Mouse (Mus musculus) brain, embryonic 14.5 days (tissue): ENCODE data around the gene Rtbdn. TPM values are rescaled to one million over a fixed set of nuclear protein-coding genes. Genes with fewer than 3 reads are reported as not detected.
A peak's percentile ranks its signal among the peaks of the same experiment; 100 is the strongest.

Experiments used
- DNase-seq: peaks from one replicate; pipeline ENCODE4 v3.0.0-alpha.2; 2011; ENCODE audit warnings: low read depth
- CTCF ChIP-seq: fragments of 200-500 bp; IDR thresholded peaks from 2 replicates; pipeline ENCODE4 v1.5.1; 2012; ENCODE audit warnings: inconsistent platforms, mild to moderate bottlenecking, moderate library complexity, borderline replicate concordance; ENCODE audit not compliant: insufficient read depth, insufficient read length; ENCODE audit errors: extremely low read depth
- POLR2A ChIP-seq: fragments of 200-500 bp; IDR thresholded peaks from 2 replicates; pipeline ENCODE4 v1.6.1; 2012; ENCODE audit warnings: mild to moderate bottlenecking, inconsistent platforms, borderline replicate concordance; ENCODE audit not compliant: poor library complexity, insufficient read depth, insufficient read length, severe bottlenecking; ENCODE audit errors: extremely low read depth
- polyA plus RNA-seq: library from polyadenylated mRNA; depleted of rRNA; stranded (reverse); fragments of >200 nt; gene quantifications from 2 replicates; pipeline ENCODE4 v1.2.3, GENCODE M21; 2012

The Rtbdn gene
- polyA plus RNA-seq, 1 experiment = 7.6 TPM

DNA sequence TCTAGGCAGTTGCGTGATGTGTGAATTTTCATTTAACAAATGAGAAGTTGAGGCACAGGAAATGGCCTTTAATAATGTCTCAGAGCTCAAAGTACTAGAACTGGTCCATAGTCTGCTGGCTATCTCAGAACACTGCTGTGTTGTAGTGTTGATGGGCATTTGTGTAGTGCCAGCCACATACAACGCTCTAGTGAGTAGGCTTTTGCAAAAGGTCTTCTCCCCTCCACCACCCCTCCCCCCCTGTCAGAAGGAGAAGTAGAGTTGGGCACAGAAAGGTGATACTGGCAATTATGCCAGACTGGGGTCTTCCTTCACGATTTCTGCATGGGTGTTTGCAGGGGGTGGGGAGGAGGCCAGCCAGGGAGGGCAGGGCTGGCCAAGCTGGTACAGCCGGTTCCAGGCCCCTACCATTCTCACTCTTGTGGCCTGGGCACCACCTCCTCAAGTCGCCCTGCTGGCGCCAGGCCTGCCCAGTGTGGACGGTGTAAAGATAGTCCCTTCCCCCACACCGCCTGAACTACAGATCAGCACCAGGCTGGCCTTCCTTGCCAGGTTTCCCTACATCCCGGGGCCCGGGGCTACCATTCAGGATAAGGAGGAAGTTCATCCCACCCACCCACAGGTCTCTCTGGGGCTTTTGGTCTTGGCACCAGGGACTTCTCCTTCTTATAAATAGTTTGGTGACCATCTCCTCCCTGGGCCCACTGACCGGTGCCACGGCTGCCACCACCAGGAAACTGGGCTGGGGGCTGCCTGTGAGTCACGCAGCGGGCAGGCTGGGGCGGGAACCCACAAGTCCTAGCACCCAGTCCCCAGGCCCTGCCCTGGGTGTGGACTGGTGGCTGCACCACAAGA lies 35.1 kb downstream of the Rtbdn start:
- TF ChIP-seq CTCF (no peak), POLR2A (no peak)
- DNase-seq = no peak

DNA sequence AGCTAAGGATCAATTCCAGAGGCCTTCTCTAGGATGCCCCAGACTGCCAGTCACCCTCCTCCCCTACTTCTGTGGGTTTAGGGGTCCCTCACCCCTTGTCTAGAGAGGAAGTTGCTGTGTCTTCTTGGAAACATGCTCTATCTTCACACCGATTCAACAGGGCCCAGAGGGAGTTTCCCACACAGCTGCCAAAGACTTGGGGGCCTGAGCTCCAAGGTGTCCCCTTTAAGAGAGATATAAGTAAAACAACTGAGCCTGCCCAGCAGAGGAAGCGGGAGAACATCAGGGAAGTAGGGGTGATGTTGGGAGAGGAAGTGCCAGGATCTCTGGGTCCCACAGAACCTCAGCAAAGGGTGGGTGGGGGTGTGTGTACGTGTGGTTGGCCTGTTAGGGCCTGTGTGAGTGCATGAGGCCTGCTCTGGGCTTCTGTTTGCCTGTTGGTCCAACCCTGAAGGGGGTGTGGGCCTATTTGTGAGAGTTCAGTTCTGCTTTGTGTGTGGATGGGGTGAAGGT lies 35.8 kb downstream of the Rtbdn start:
- TF ChIP-seq CTCF (no peak), POLR2A (no peak)
- no peak for DNase-seq

DNA sequence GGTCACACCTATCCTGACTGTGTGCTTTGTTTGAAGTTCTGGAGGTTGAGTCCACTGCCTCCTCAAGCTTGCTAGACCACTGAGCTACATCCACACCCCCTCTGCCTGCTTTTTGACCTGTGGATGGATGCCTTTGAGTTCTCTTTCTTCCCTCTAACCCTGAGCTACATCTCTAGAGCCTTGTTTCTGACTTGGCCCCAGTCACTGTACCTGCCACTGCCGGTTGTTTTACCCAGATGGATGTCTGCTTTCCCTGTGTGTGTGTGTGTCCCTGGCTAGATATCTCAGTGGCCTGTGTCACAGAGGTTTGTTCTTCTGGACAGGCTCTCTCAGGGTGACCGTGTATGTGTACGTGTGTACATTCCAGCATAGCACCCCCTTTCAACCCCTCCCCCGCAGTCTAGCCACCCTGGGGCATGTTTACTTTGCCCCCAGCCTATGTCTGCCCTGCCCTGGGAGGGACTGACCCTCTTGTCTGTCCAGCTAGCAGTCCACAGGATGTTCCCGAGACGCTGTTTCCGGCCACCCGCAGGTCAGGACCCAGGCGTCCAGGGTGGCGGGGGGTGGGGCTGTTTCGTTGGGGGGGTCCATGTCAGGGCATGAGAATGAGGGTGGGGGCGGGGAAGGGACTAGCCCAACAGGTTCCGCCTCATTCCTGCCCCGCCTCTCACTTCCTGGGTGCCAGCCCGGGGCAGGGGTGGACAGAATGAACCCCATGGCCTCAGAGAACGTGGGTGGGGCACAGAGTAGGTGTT lies 37.7 kb downstream of the Rtbdn start:
- DNase-seq = no peak
- TF ChIP-seq POLR2A (no peak), CTCF (no peak)

DNA sequence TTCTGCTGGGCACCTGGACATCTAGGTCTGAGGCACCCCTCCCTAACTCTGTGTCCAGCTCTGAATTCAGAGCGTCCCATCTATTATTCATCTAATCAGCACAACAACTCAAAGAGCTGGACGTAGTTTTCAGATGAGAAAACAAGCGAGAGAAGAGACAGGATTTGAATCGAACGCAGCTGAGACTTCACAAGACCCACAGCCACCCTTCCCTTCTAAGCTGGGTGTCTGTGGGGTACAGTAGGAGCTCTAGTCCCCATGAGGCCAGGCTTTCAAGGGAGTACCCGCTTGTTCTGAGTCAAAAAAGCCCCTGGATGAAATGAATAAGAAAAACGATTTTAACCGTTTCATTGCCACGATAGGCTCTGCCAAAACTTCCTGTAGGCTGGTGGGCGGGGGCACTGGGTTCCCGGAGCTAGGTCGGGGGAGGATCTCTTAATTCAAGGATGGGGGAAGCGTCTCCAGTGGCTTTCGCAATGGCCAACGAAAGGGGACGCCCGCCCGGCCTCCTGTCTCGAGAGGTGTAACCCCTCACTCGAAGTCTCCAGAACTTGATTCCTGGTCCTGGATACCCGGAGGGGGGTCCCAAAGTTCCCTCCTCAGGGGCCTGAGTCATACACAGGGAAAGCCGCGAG lies 38.4 kb downstream of the Rtbdn start:
- TF ChIP-seq CTCF = no peak
- TF ChIP-seq POLR2A = no peak
- DNase-seq = no peak

DNA sequence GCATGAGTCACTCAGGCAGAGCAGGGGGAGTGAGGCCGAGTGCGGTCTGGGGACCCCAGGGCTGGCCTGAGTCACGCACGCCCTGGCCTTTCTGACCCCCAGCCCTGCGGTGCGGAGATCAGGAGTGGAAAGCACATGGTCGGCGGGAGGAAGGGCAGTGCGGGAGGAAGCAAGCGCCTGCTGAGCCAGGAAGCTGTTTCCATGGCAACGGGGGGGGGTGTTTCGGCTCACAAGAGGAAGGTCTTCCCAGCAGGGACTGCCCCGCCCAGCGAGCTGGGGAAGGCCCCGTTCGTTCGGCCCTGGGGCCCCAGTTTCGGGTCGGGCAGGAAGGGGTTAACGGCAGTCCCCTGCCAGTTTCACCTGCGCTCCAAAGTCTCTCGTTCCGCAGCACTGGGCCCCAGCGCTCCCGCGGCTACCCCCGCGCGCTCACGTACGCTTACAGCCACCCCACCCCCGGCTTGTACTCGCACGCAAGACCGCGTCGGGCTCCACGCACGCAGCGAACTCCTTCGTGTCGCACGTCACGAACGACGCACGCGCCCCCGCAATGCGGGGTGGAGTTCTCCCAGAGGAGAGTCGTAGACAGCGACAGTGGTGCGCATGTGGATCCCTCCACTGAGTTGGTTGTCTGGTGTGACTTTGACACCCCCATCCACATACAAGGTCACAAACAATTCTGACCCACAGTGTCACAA lies 39.0 kb downstream of the Rtbdn start:
- DNase-seq = peak; percentile 93
- TF ChIP-seq CTCF = no peak
- TF ChIP-seq POLR2A = no peak

DNA sequence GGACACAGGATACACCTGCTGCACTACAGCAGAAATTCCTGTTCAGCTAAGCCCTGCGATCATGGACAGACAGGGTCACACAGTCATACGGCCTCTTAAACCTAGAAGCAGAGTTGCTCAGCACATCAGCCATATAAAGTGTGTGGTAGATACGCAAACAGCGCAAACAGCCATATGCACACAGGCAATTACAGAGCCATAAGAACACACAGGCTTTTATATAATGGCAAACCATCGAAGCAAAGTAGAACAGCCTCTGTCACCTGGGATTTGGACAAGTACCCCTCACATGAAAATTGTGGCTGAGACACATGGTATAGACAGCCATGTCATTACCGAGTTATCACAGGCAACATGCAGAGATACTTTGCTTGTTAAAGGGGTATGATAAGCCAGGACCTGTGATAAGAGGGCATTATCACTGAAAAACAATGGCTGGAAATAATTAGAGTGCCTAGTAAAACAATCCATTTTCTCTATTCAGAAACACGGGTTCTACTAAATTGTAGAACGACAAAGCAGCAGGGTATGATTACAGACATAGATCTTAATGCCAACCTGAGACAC lies 39.7 kb downstream of the Rtbdn start:
- no peak for TF ChIP-seq POLR2A
- TF ChIP-seq CTCF = no peak
- no peak for DNase-seq

DNA sequence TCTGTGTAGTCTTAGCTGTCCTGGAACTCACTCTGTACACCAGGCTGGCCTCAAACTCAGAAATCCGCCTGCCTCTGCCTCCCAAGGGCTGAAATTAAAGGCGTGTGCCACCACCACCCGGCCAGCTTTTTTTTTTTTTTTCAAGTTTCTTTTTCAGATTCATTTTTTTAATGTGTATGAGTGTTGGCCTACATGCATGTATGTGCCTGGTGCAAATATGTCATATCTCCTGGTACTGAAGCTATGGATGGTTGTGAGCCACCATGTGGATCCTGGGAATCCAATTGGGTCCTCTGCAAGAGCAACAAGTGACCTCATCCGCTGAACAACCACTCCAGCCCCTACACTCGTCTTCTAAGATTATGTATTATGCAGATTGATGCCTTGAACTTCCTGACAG lies 40.6 kb downstream of the Rtbdn start:
- no peak for DNase-seq
- TF ChIP-seq CTCF (no peak), POLR2A (no peak)

DNA sequence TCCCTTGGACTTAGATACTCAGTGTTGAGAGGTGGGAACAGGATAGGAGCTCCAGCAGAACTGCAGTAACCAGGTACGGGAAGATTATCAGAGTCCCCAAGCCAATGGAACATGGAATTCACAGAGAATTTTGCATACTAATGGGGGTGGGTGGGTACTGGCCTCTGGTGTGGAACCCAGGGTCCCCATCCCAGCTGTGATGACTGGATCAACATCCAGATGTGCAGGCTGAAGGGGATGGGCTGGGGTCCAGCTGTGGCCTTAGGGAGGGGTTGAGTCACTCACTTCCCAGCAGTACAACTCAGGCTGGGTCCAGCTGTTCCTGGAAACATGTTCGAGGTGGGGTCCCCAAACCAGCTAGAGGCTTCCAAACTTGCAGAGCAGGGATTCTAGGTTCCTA lies 41.1 kb downstream of the Rtbdn start:
- TF ChIP-seq POLR2A (no peak), CTCF (no peak)
- no peak for DNase-seq

DNA sequence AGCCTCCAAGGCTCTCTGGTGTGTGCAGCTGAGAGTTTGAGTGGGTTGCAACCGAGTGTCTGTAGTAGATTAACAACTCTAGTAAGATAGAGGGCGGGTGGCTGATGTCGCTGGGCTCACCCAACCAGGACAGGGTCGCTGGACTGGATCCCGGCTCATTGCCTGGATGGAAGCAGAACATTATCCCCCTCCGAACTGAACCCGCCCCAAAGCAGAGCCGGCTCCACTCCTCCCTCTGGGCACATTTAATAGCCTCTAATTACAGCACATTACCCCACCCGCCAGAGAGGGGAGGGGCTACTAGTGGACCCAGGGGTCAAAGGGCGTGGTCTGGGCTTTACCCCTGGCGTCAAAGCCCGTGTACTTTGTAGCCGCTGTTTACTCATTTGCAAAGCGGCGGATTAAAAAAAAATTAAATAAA lies 42.5 kb downstream of the Rtbdn start:
- TF ChIP-seq CTCF (no peak), POLR2A (no peak)
- no peak for DNase-seq

DNA sequence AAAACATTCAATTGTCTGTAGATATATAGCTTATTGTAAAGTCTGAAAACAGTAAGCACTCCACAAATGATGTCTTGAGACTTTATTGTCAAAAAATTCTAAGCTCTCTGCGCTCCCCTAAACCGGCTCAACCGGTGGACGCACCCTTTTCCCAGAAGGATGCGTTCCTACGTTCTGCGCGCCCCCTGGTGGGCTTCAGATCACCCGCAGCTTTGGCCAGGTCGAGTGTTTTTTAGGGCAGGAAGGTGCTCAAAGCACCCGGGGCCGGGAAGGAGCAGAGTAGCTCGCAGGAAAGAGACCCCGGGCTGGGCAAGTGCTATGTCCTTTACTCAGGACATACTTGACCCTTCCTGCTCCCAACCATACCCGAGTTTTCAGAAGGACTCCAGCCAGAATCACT lies 43.0 kb downstream of the Rtbdn start:
- TF ChIP-seq CTCF (peak; percentile 90), POLR2A (0 out of 2 replicates have a peak, but pooled peaks have one; percentile 4)
- DNase-seq = peak; percentile 94

DNA sequence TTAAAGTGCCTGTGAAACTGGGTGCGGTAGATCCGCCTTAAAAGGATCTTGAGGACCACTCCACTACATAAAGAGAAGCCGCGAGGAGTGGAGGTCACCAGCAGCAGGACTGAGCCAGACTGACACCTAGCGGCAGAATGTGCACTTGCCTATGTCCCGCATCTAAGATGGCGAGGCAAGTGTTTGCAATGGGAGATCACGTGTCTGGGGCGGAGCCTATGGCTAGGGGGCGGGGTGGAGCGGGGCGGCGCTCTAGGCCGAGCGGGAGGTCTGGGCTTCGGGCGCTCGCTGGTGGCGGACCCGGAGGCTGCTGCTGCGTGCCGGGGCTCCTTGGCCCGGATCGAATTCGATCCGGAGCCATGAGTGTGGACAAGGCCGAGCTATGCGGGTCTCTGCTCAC lies 43.6 kb downstream of the Rtbdn start, which contains the start of gene Hook2:
Gene Hook2 (plus strand): TSS at position 255 of the 400 bp plus-strand sequence.
- TF ChIP-seq POLR2A (peak; percentile 61), CTCF (peak; percentile 94)
- peak; percentile 99 for DNase-seq
